Mouse (Mus musculus): Measurements from ENCODE around the gene Hecw1. TPM values are rescaled to one million over a fixed set of nuclear protein-coding genes. Genes with fewer than 3 reads are reported as not detected.

Hecw1 gene
- total RNA-seq (2021) = under 1 TPM; 0.07 TPM
- long read RNA-seq, experiment 1 = 0 reads
- long read RNA-seq, experiment 2 = 0 reads

DNA sequence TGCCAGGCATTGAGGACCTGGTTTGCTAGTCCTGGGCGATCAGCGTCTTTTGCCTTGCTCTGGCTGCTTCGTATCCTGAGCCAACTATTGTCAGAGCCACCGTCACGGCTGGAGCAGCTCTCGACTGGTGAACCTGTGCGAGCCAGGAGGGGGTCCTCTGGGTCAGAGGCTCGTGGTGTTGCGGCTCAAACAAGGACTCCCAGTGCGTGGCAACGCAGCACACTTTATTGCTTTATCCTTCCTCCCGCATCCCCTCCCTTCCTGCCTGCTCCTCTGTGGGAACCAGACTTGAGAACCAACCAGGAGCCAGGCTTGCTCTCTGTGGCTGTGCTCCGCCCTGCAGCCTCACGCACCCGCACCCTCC is at the start of gene Hecw1:
Gene Hecw1, minus strand, starts transcription at position 323 of the 364 bp plus-strand sequence.
- DNase-seq (ENCODE audit: low spot score) = no peak

DNA sequence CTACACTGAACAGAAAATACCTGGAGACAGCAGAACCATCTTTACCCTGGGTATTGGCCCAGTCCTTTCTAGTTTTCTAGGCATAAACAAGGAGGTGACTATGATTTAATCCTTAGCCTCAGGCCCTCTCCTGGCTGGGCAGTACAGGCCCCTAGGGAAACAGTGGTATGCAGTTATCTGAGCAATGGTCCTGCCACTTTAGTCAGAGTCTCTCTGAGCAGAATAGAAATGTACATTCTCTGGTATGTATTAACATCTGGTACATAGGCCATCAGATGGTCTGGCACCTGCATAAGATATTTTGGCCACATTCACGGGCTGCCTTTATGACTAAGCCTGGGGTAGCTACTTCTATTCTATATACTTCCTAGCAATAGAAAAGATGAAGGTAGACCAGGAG is 38.3 kb upstream of the Hecw1 start:
- no peak for DNase-seq (ENCODE audit: low spot score)

DNA sequence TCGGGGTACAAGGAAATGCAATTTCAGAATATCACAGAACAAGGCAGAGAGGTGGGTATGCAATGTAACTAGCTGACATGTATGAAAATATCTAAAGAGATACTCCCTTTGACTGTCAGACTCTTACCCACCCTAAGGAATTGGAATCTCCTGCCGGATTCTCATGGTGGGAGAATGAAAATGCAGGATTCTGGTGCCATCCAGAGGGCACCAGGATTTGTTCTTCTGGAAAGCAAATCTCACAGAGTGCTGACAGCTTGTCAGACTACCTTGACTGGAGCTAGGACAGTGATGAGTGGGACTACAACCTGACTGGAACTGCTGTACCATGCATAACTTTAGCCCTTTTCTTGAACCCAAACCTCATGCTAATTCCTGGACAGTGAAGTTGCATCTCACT is 29.6 kb upstream of the Hecw1 start:
- no peak for DNase-seq (ENCODE audit: low spot score)

DNA sequence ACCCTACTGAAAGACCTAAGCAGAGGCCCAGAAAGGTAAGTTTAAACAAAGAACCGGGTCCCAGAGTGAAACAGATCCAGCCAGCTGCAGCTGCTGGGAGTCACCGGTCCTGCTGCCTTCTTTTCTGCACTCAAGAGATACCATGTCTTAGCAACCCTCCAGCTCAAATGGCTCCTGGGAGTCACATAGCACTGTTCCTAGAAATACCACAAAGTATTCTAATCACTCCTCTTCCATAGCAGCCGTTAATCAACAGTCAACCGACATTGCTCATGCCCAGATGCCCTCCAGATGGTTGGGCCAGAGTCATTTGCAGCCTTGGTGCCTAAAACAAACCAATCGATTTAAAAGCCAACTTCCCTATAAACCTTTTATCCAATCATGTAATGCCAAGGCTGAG is 19.8 kb upstream of the Hecw1 start:
- DNase-seq (ENCODE audit: low spot score) = no peak

DNA sequence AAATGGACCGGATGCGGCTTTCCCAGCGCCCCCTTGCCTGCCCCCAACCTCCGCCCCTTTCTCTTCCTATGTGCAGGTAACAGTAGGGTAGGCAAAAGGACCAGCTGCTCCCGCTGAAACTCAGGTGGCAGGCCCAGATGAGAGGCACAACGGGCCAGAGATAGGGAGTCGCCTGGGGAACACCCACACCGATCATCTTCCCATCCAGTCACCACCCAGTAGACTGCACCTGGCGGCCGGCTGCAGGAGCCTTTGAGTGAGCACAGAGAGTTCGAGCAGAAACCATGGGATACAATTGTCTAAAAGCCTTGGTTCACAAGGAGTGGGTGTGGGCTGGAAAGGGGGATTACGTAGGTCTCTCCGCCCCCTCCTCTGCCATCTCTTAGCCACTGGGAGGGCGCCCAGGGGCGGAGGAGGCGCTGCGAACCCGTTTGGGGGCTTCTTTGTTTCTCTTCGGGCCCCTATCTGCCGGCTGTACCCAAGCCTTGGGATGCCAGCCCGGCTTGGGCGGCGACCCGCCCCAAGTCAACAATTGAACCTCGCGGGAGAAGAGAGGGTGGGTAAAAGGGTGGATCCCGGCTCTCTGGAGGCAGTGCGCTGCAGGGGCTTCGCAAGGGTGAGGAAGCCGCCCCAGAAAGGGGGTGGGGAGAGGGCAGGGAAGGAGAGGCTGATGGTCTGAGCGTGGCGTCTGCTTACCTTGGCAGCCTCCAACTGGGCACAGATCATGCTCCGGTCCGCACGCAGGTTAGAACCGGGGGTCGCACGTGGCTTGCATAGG is 711 bp downstream of the Hecw1 start:
- DNase-seq (ENCODE audit: low spot score) = no peak

DNA sequence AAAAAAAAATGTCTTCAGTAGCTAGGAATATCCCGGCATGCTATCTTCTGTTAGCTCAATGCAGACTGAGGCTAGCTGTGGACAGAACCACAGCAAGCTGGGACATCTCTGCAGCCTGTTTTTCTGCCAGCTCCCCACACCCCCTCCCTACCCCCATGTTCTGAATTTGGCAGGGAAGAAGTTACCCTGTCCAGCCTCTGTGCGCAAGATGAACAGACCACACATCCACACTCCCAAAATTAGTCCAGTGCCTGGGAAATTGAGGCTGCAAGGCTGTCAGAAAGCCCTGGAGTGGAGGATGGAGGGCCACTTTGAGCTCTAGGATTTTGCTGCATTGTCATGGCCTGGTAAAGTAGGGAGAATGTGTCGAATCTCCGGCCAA is 1.3 kb downstream of the Hecw1 start:
- no peak for DNase-seq (ENCODE audit: low spot score)

DNA sequence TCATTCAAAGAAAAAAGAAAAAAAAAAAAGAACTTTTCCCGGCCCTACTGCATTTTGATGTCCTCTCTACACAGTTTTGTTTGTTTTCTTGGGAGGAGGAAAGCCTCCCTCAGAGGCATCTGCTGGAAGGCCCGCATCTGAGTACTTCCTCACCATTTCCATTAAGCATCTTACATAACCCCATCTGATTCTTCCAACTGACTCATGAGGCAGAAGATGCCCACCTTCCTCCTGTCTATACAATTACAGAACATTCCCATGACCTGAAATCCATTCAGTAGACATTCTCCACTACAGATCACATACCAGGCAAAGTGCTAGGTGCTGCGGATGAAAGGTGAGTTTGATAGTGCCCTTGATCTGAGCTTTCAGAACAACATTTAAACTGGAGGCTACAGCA is 3.4 kb downstream of the Hecw1 start:
- no peak for DNase-seq (ENCODE audit: low spot score)

DNA sequence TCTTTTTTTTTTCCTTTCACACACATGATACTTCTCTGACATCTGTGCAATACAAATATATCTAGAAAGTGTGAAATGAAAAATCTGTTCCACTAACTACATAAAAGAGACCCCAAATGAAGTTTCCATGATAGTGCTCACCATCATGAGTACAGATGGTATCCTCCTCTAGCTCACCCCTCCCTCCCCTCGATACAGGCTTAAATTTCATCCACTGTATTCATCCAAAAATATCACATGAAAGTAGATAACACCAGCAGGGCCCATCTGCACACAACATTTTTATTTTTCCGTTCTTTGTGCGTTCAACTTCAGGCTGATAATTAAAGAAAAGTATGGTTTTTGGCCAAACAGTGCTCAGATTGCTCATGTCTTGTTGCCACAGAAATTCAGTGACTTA is 5.5 kb downstream of the Hecw1 start:
- no peak for DNase-seq (ENCODE audit: low spot score)

DNA sequence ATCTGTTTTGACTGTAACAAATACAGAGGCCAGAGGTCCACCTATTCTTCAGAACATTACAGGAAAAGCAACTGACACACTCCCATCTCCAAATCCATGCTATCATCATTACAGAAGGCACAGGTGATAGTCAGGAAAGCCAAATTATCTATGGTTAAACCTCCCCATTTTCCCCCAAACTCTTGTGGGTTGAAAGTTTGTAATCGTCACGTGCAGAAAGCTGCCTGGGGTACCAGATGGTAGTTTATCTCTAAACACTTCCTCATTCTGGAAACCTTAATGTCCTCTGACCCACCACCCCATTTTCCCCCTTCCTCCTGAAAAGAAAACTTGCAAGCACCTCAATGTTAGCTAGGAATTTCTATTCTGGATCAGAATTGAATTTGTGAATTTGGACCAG is 7.9 kb downstream of the Hecw1 start:
- DNase-seq (ENCODE audit: low spot score) = no peak

DNA sequence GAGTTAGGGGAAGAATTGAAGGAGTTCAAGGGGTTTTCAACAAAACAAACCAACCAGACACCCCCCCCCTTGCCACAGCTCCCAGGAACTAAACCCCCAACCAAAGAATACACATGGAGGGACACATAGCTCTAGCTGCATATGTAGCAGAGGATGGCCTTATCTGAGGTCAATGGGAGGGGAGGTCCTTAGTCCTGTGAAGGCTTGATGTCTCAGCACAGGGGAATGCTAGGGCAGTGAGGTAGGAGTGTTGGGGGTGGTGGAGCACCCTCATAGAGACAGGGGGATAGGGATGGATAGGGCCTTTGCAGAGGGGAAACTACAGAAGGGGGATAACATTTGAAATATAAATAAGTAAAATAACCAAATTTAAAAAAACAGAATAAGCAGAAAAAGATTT is 9.1 kb downstream of the Hecw1 start:
- DNase-seq (ENCODE audit: low spot score) = no peak

DNA sequence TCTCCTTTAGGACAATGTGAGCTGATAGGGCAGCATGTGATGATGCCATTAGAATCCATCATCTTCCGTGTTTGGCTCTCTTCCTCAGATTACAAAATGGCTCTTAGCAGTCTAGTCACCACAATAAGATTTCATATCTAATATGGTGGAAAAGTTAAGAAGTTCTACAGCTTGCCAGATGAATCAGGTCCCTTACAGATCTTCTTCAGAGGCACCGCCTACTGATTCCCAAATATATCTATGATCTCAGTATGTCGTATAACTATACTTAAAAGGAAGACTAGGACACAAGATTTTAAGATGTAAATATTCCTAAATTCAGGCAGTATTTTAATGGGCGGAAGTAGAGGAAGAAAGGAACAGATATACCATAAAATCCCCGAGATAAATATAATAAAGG is 16.3 kb downstream of the Hecw1 start:
- no peak for DNase-seq (ENCODE audit: low spot score)

DNA sequence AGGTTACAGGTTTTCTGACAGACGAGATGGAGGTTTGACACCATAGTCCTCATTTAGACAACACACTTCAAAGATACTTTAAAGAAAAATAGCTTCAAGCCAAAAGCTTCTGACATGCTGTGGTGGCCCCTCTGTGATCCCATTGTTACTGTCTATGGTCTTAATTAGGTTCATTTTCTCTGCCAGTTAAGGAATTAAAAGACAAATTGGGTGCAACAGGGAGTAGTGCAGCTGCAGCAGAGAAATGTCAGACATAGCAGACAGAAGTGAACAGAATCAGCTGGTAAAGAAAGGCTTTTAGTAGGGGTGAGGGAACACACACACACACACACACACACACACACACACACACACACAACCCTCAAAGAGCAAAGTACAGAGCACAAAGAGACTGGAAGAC is 22.8 kb downstream of the Hecw1 start:
- no peak for DNase-seq (ENCODE audit: low spot score)

DNA sequence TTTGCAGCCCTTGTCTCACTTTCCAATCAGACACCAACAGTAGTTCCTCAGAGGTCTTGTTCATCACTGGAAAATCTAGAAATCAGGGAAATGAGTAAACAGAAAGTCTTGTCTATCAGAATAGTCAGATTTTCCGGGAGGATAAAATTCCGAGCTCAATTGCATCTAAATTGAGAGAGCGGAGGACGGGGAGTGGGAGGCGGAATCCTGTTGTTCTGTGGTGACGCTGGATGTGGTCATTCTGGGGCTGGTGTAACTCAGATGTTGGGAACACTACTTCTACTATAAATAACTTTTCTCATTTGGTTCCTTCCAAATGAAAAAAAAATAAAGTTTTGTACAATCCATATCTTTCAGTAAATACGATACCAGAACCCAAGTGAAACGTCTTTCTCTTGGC is 24.2 kb downstream of the Hecw1 start:
- DNase-seq (ENCODE audit: low spot score) = no peak

DNA sequence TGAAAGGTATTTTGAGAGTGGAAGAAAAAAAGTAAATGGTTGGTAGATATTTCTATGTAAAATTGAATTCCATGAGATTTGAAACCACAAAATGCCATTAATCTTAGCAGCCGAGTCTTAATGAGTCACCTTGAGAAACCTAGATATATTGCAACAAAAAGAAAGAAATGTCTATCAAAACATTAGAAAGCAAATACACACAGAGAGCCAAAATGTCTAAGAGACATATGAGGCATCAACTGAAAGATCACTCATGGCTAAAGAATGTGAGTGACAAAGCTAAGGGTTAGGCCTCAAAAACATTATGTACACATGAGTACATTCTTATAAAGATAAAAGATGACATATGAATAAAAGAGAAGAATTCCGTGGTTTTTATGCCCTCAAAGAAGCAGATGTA is 26.1 kb downstream of the Hecw1 start:
- DNase-seq (ENCODE audit: low spot score) = no peak

DNA sequence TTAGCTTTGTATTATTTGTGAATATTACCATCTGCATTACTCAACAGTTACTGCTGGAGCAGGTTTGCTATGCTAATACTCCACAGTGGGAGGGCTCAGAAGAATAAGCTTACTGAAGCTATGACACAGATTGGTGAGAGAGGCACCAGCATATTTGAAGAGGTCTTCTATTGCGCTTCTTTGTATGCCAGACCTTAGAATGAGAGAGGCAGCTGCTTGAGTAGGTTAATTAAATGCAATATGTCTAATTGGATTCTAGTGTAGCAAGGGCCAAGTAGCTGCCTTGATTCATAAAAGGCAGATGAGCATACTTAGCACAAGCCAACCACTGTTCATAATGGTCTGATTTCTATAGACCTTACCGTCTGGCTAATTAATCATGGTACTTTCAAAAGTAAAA is 35.2 kb downstream of the Hecw1 start:
- no peak for DNase-seq (ENCODE audit: low spot score)

DNA sequence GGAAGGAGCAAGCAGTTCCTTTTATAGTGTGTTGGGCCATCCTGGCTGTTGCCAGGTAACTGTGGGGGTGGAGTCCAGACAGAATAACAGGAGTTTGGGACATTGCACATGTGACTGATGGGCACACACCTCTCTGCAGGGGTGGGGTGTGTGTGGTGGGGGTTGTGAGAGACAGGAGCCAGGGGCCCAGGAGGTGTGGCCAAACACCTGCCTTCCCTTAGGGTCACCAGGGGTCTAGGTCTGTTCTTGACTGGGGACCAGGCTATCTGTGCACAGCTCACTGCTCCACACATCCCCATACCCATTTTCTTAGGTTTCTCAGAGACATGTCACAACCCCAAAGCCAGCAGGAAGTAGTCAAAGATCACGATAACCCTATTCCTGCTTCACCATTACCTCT is 51.9 kb downstream of the Hecw1 start:
- DNase-seq (ENCODE audit: low spot score) = no peak

DNA sequence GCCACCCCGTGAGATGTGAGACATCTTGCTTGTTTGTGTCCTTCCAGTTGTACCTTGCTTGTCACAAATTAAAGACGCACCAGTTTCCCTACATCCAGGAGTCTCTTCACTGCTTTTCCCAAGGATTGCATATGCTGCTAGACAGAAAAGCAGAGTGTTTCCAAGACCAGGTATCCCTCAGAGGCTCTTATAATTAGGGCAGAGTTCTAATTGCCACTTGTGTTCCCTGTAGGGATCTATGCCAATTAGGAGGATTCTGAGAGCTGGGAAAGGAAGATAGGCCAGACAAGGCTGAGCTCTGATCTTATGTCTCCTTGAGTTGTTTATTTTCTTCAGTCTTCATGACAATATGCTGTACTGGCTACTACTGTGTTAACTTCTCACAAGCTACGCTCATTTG is 55.5 kb downstream of the Hecw1 start:
- DNase-seq (ENCODE audit: low spot score) = no peak

DNA sequence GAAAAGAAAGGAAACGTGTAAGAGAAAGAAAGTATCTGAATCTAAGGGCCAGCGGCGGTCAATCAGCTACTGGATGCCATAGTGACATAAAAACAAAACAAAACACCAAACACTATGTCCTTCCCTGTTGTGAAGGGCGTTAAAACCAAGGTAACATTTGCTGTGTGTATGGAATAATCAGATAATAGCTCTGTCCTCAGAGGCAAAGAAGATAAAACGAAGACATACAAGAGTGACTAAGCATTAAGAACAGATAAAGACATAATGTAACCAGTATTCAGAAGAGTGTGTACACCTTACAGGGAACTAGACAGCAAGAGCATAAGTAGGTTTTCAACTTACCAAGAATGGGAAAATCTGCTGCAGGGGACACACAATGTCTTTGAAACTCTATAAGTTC is 62.0 kb downstream of the Hecw1 start:
- DNase-seq (ENCODE audit: low spot score) = no peak

DNA sequence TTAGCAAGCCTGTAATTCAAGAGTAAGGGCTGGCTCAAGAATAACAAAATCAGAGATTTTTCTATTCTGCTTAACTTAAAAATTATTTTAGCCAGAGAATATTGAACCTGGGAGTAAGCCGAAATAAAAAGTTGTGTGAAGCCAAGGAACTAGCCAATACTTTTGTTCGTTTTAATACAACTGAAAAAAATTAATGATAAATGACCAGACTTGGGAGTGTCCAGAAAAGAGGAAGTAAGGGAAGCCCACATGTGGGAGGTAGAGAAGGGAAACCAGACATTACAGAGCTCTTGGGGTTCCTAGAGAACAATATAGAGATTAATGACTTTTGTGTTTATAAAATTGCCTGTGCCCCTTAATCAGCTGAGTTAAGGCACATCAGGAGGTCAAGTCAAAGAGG is 66.0 kb downstream of the Hecw1 start:
- no peak for DNase-seq (ENCODE audit: low spot score)

DNA sequence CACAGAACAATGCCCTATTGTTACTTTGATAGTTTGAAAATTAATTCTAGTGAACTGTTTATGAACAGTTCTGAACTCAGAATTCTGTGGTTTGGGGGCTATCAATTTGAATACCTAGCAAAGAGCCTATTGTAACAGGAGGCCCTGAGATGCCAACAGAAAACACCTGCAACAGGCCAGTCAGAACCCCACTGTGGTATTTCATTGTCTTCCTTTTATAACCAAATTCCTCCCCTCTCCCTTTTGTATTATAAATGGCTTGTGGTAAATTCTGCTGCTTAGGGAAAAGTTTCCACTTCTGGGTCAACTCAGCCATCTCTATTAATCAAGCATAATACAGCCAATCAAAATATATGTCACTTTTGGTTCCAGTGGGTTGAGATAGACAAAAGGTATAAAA is 83.5 kb downstream of the Hecw1 start:
- no peak for DNase-seq (ENCODE audit: low spot score)

DNA sequence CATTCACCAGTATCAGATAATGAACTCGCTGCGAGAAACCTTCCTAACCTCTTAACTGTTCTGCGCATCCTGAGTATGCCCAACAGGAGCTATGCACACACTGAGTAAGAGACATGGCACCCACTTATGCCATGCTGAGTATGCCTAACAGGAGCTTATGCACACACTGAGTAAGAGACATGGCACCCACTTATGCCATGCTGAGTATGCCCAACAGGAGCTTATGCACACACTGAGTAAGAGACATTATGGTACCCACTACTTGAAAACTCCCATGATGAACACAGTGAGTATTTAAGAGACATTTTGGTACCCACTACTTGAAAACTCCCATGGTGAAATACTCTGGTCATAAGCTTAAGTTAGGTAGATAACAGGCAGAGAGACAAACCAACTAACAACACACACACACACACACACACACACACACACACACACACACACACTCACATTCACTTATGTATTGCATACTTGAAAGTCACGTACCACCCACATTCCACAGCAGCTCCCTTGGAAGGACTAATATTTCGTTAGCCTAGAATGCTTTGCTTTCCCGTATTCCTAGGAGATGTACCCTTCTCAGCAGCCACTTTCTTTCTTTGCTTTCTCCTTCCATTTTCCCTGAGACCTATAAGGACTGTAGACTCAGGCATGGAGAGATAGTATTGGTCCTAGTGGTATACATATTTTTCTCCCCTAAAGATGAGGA is 94.0 kb downstream of the Hecw1 start:
- no peak for DNase-seq (ENCODE audit: low spot score)

DNA sequence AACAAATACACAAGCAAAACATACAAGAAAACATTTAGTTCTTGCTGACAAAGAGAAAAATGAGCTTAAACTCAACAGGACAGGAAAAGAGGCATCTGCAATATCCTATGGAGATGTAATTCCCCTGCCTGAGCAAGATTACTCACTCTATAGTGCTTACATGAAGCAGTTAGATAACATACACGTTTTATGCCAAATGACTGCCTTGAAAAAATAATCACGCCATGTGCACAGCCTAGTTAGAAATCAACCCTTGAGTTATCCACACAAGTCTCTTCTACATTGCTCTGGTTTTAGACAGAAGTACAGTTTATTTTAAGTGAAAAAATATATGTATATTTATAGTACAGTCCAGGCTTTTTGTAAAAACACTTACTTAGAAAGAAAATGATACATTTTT is 98.2 kb downstream of the Hecw1 start:
- DNase-seq (ENCODE audit: low spot score) = no peak

DNA sequence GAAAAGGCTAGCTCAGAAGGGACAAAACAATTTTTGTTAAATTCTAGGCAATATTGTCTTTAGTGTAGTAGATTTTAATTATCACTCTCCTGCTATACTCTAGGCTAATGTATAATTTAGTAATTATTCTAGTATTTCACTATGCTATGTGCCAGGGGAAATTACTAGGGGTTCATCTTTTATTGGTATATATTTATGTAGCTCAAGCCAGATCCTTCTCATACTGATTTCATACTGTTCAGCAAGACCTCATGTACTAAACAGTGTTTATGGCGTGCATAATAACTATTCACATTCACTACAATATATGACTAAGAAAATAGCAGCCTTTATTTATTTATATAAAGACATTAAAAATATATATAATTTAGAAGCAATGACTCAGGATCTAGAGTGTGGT is 109.6 kb downstream of the Hecw1 start:
- DNase-seq (ENCODE audit: low spot score) = no peak
